Mouse (Mus musculus) kidney, adult 2 months (tissue): ENCODE results near the gene Gramd1b.

ENCODE experiments used
- CTCF ChIP-seq: fragments of 200-500 bp; conservative IDR thresholded peaks from 2 replicates; pipeline ENCODE4 v1.5.1; 2011; ENCODE audit warnings: low read depth, mild to moderate bottlenecking, control low read depth, low read length, moderate library complexity, mixed read lengths; ENCODE audit not compliant: insufficient read depth, insufficient read length
- POLR2A ChIP-seq: fragments of 200-500 bp; IDR thresholded peaks from one replicate; pipeline ENCODE4 v1.6.1; 2011; ENCODE audit warnings: low read depth, low read length, control low read depth

GRCm38 (mm10) chr9:40356368-40356767 is 174.8 kb downstream of the Gramd1b start:
- TF ChIP-seq CTCF (no peak), POLR2A (no peak)
